Mouse (Mus musculus): Measurements from ENCODE around the gene Slco3a1. TPM values are rescaled to one million over a fixed set of nuclear protein-coding genes. Genes with fewer than 3 reads are reported as not detected.

Gene Slco3a1
- polyA plus RNA-seq, 1 experiment: 1.2 TPM

GRCm38 (mm10) chr7:74364956-74365355 lies 189.6 kb downstream of the Slco3a1 start:
- H3K4me1 ChIP-seq (ENCODE audit: control insufficient read depth, insufficient read depth, low read length): no peaks in the 10 kb centered on the region
- no peak overlapping the region for H3K27ac ChIP-seq (ENCODE audit: insufficient read depth, low read length)
- TF ChIP-seq CTCF (IDR thresholded peaks at IDR 0.05; ENCODE audit: low read depth, low read length): no peak
- TF ChIP-seq POLR2A (IDR thresholded peaks at IDR 0.05; ENCODE audit: insufficient read depth, low read length): no peak
- peak; percentile 82 for TF ChIP-seq EP300 (IDR thresholded peaks at IDR 0.05; ENCODE audit: insufficient read depth, low read depth, low read length)
- no peak overlapping the region for H3K9ac ChIP-seq (ENCODE audit: low read depth, poor library complexity, severe bottlenecking)
- no peak overlapping the region for H3K4me3 ChIP-seq (ENCODE audit: low read depth, low read length)
- no peaks in the 10 kb centered on the region for H3K27me3 ChIP-seq (ENCODE audit: control insufficient read depth, insufficient read depth, low read length, poor library complexity, severe bottlenecking)
- H3K36me3 ChIP-seq (ENCODE audit: control insufficient read depth, insufficient read depth, low read length, poor library complexity, severe bottlenecking): no peaks in the 10 kb centered on the region
- H3K9me3 ChIP-seq (replicated peaks; ENCODE audit: control insufficient read depth, insufficient read depth, low read length, poor library complexity, severe bottlenecking): no peaks in the 10 kb centered on the region

GRCm38 (mm10) chr7:74363440-74363839 lies 191.1 kb downstream of the Slco3a1 start:
- Histone ChIP-seq H3K9ac (ENCODE audit: low read depth, poor library complexity, severe bottlenecking) (no peak overlapping the region), H3K27me3 (ENCODE audit: control insufficient read depth, insufficient read depth, low read length, poor library complexity, severe bottlenecking) (no peaks in the 10 kb centered on the region), H3K4me3 (ENCODE audit: low read depth, low read length) (no peak overlapping the region), H3K4me1 (ENCODE audit: control insufficient read depth, insufficient read depth, low read length) (no peaks in the 10 kb centered on the region), H3K9me3 (replicated peaks; ENCODE audit: control insufficient read depth, insufficient read depth, low read length, poor library complexity, severe bottlenecking) (no peaks in the 10 kb centered on the region), H3K27ac (ENCODE audit: insufficient read depth, low read length) (no peak overlapping the region), H3K36me3 (ENCODE audit: control insufficient read depth, insufficient read depth, low read length, poor library complexity, severe bottlenecking) (no peaks in the 10 kb centered on the region)
- no peak for TF ChIP-seq POLR2A (IDR thresholded peaks at IDR 0.05; ENCODE audit: insufficient read depth, low read length)
- TF ChIP-seq CTCF (IDR thresholded peaks at IDR 0.05; ENCODE audit: low read depth, low read length): peak; percentile 6

GRCm38 (mm10) chr7:74361677-74362076 lies 192.9 kb downstream of the Slco3a1 start:
- TF ChIP-seq CTCF (IDR thresholded peaks at IDR 0.05; ENCODE audit: low read depth, low read length) (no peak), POLR2A (IDR thresholded peaks at IDR 0.05; ENCODE audit: insufficient read depth, low read length) (no peak), EP300 (IDR thresholded peaks at IDR 0.05; ENCODE audit: insufficient read depth, low read depth, low read length) (no peak)
- Histone ChIP-seq H3K27me3 (ENCODE audit: control insufficient read depth, insufficient read depth, low read length, poor library complexity, severe bottlenecking) (no peaks in the 10 kb centered on the region), H3K4me3 (ENCODE audit: low read depth, low read length) (no peak overlapping the region), H3K36me3 (ENCODE audit: control insufficient read depth, insufficient read depth, low read length, poor library complexity, severe bottlenecking) (no peaks in the 10 kb centered on the region), H3K4me1 (ENCODE audit: control insufficient read depth, insufficient read depth, low read length) (no peaks in the 10 kb centered on the region), H3K9me3 (replicated peaks; ENCODE audit: control insufficient read depth, insufficient read depth, low read length, poor library complexity, severe bottlenecking) (no peaks in the 10 kb centered on the region), H3K9ac (ENCODE audit: low read depth, poor library complexity, severe bottlenecking) (no peak overlapping the region), H3K27ac (ENCODE audit: insufficient read depth, low read length) (no peak overlapping the region)

GRCm38 (mm10) chr7:74357027-74357426 lies 197.6 kb downstream of the Slco3a1 start:
- H3K27me3 ChIP-seq (ENCODE audit: control insufficient read depth, insufficient read depth, low read length, poor library complexity, severe bottlenecking): no peaks in the 10 kb centered on the region
- no peaks in the 10 kb centered on the region for H3K4me1 ChIP-seq (ENCODE audit: control insufficient read depth, insufficient read depth, low read length)
- no peak overlapping the region for H3K9ac ChIP-seq (ENCODE audit: low read depth, poor library complexity, severe bottlenecking)
- H3K27ac ChIP-seq (ENCODE audit: insufficient read depth, low read length): no peak overlapping the region
- no peak for TF ChIP-seq EP300 (IDR thresholded peaks at IDR 0.05; ENCODE audit: insufficient read depth, low read depth, low read length)
- H3K4me3 ChIP-seq (ENCODE audit: low read depth, low read length): no peak overlapping the region
- H3K9me3 ChIP-seq (replicated peaks; ENCODE audit: control insufficient read depth, insufficient read depth, low read length, poor library complexity, severe bottlenecking): no peaks in the 10 kb centered on the region
- no peaks in the 10 kb centered on the region for H3K36me3 ChIP-seq (ENCODE audit: control insufficient read depth, insufficient read depth, low read length, poor library complexity, severe bottlenecking)

GRCm38 (mm10) chr7:74354527-74355256 lies 199.9 kb downstream of the Slco3a1 start:
- Histone ChIP-seq H3K36me3 (ENCODE audit: control insufficient read depth, insufficient read depth, low read length, poor library complexity, severe bottlenecking) (no peaks in the 10 kb centered on the region), H3K4me3 (ENCODE audit: low read depth, low read length) (no peak overlapping the region), H3K27me3 (ENCODE audit: control insufficient read depth, insufficient read depth, low read length, poor library complexity, severe bottlenecking) (no peaks in the 10 kb centered on the region), H3K9ac (ENCODE audit: low read depth, poor library complexity, severe bottlenecking) (no peak overlapping the region), H3K4me1 (ENCODE audit: control insufficient read depth, insufficient read depth, low read length) (no peaks in the 10 kb centered on the region), H3K27ac (ENCODE audit: insufficient read depth, low read length) (no peak overlapping the region), H3K9me3 (replicated peaks; ENCODE audit: control insufficient read depth, insufficient read depth, low read length, poor library complexity, severe bottlenecking) (no peaks in the 10 kb centered on the region)
- TF ChIP-seq CTCF (IDR thresholded peaks at IDR 0.05; ENCODE audit: low read depth, low read length) (peak; percentile 9), EP300 (IDR thresholded peaks at IDR 0.05; ENCODE audit: insufficient read depth, low read depth, low read length) (no peak), POLR2A (IDR thresholded peaks at IDR 0.05; ENCODE audit: insufficient read depth, low read length) (no peak)

- no peak overlapping the region for H3K9ac ChIP-seq (ENCODE audit: low read depth, poor library complexity, severe bottlenecking)
- H3K27me3 ChIP-seq (ENCODE audit: control insufficient read depth, insufficient read depth, low read length, poor library complexity, severe bottlenecking): no peaks in the 10 kb centered on the region
- TF ChIP-seq CTCF (IDR thresholded peaks at IDR 0.05; ENCODE audit: low read depth, low read length) (no peak), POLR2A (IDR thresholded peaks at IDR 0.05; ENCODE audit: insufficient read depth, low read length) (no peak), EP300 (IDR thresholded peaks at IDR 0.05; ENCODE audit: insufficient read depth, low read depth, low read length) (no peak)
Observed at GRCm38 (mm10) chr7:74353707-74354468, 200.7 kb downstream of the Slco3a1 start.

More at GRCm38 (mm10) chr7:74353707-74354468, 200.7 kb downstream of the Slco3a1 start:
- H3K27ac ChIP-seq (ENCODE audit: insufficient read depth, low read length): no peak overlapping the region
- no peaks in the 10 kb centered on the region for H3K4me1 ChIP-seq (ENCODE audit: control insufficient read depth, insufficient read depth, low read length)
- no peaks in the 10 kb centered on the region for H3K9me3 ChIP-seq (replicated peaks; ENCODE audit: control insufficient read depth, insufficient read depth, low read length, poor library complexity, severe bottlenecking)
- H3K36me3 ChIP-seq (ENCODE audit: control insufficient read depth, insufficient read depth, low read length, poor library complexity, severe bottlenecking): no peaks in the 10 kb centered on the region
- H3K4me3 ChIP-seq (ENCODE audit: low read depth, low read length): no peak overlapping the region

Data from ES-Bruce4 (cell line).